Mouse (Mus musculus) retina, embryonic 14.5 days (tissue): ENCODE measurements at regions not wholly inside any gene's neighbourhood (a gene's known extent, or its start where the extent isn't known, plus 50 kb on each side); places are given as distances from the start of the nearest gene placed in this dataset.
A peak's percentile ranks its signal among the peaks of the same experiment; 100 is the strongest.

Experiments
- DNase-seq: peaks from one replicate; pipeline ENCODE4 v3.0.0-alpha.2; 2015; ENCODE audit warnings: low spot score

GRCm38 (mm10) chr1:176683146-176683545 is 130.7 kb downstream of the Cep170 start:
- DNase-seq: no peak

- no peak for DNase-seq
Observed at GRCm38 (mm10) chr1:176681971-176682370, 131.9 kb downstream of the Cep170 start.

- DNase-seq: no peak
Observed at GRCm38 (mm10) chr1:176675184-176675583, 138.7 kb downstream of the Cep170 start.

GRCm38 (mm10) chr1:176671081-176671480 is 142.8 kb downstream of the Cep170 start:
- no peak for DNase-seq

- no peak for DNase-seq
Observed at GRCm38 (mm10) chr1:176667552-176668306, 146.1 kb downstream of the Cep170 start.

GRCm38 (mm10) chr1:176660286-176660685 is 153.6 kb downstream of the Cep170 start:
- no peak for DNase-seq

- no peak for DNase-seq
Observed at GRCm38 (mm10) chr1:176658639-176659038, 155.2 kb downstream of the Cep170 start.

GRCm38 (mm10) chr1:176655487-176656333 is 158.2 kb downstream of the Cep170 start:
- no peak for DNase-seq

GRCm38 (mm10) chr1:176644248-176644647 is 169.6 kb downstream of the Cep170 start:
- no peak for DNase-seq

- DNase-seq: no peak
Observed at GRCm38 (mm10) chr1:176623171-176623570, 190.7 kb downstream of the Cep170 start.

GRCm38 (mm10) chr1:176622213-176622612 is 191.7 kb downstream of the Cep170 start:
- no peak for DNase-seq

- no peak for DNase-seq
Observed at GRCm38 (mm10) chr1:176621285-176621684, 192.6 kb downstream of the Cep170 start.

GRCm38 (mm10) chr1:176618896-176619295 is 195.0 kb downstream of the Cep170 start:
- no peak for DNase-seq

- no peak for DNase-seq
Observed at GRCm38 (mm10) chr1:176615673-176616072, 198.2 kb downstream of the Cep170 start.

- no peak for DNase-seq
Observed at GRCm38 (mm10) chr1:176594312-176594711, 219.6 kb downstream of the Cep170 start.

GRCm38 (mm10) chr1:176588144-176588543 is 225.7 kb downstream of the Cep170 start:
- no peak for DNase-seq

GRCm38 (mm10) chr1:176573703-176574102 is 240.2 kb downstream of the Cep170 start:
- no peak for DNase-seq

GRCm38 (mm10) chr1:176558457-176559415 is 255.1 kb downstream of the Cep170 start:
- no peak for DNase-seq

GRCm38 (mm10) chr1:176534417-176534816 is 259.3 kb upstream of the Pld5 start:
- no peak for DNase-seq

- DNase-seq: no peak
Observed at GRCm38 (mm10) chr1:176529037-176529436, 253.9 kb upstream of the Pld5 start.

GRCm38 (mm10) chr1:176511467-176511866 is 236.4 kb upstream of the Pld5 start:
- peak; percentile 9 for DNase-seq

GRCm38 (mm10) chr1:176505441-176505840 is 230.3 kb upstream of the Pld5 start:
- no peak for DNase-seq
